Mouse (Mus musculus): Measurements from ENCODE around the gene Vwf. TPM values are rescaled to one million over a fixed set of nuclear protein-coding genes. Genes with fewer than 3 reads are reported as not detected.

Vwf gene
- polyA plus RNA-seq, 1 experiment, result 1.2 TPM

DNA sequence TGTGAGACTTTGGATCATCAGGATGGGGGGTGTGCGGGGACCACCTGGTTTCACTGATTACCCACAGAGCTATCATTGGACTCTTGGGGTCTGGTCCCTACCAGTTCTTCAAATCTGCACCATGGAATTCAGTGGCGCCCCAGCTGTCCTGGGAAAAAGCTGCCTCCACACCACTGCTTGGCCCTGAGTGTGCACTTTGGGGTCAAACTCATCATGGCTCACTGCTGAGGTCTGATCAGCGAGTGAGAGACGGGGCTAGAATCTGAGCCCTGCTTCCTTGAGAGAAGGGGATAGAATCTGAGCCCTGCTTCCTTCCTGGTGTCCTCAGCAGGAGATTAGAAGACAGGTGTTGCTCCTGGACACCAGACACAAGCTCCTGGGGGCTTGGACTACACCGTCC is 55.8 kb downstream of the Vwf start:
- Histone ChIP-seq H3K4me3 (no peak overlapping the region), H3K4me2 (ENCODE audit: low read depth) (peak overlapping the region; percentile 48), H3K79me2 (ENCODE audit: control insufficient read depth, insufficient read depth) (no peaks in the 10 kb centered on the region), H3ac (ENCODE audit: control insufficient read depth, insufficient read length) (no peak overlapping the region), H3K36me3 (ENCODE audit: control insufficient read depth, insufficient read depth) (no peaks in the 10 kb centered on the region), H3K27me3 (ENCODE audit: control insufficient read depth, insufficient read depth, insufficient read length) (peaks cover 6% of the 10 kb centered on the region)
- TF ChIP-seq E2F4 (IDR thresholded peaks at IDR 0.05; ENCODE audit: insufficient read depth) (no peak), MYOD1 (IDR thresholded peaks at IDR 0.05; ENCODE audit: control insufficient read depth in 1 of 3, insufficient read length in 2 of 3, low read depth in 2 of 3) (peak in 1 of 3 experiments; percentile 1)

DNA sequence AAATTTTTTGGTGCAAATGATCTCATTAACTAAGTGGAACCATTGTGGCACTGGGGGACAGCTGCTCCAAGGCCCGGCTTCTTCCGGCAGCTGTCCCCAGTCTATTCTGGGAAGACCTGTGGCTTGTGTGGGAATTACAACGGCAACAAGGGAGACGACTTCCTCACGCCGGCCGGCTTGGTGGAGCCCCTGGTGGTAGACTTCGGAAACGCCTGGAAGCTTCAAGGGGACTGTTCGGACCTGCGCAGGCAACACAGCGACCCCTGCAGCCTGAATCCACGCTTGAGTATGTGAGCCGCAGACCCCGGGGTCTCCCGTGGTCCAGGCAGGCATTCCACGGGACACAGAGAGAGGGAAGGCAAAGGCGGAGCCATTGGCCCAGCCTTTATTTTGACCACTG is 56.7 kb downstream of the Vwf start:
- no peak overlapping the region for H3ac ChIP-seq (ENCODE audit: control insufficient read depth, insufficient read length)
- H3K79me2 ChIP-seq (ENCODE audit: control insufficient read depth, insufficient read depth), result no peaks in the 10 kb centered on the region
- no peak for TF ChIP-seq REST (IDR thresholded peaks at IDR 0.05; ENCODE audit: insufficient read depth, insufficient read length)
- TF ChIP-seq POLR2AphosphoS2 (IDR thresholded peaks at IDR 0.05; ENCODE audit: insufficient read length, low read depth), result no peak
- TF ChIP-seq MAX (IDR thresholded peaks at IDR 0.05; ENCODE audit: low read depth), result no peak
- TF ChIP-seq E2F4 (IDR thresholded peaks at IDR 0.05; ENCODE audit: insufficient read depth), result no peak
- TF ChIP-seq TCF12 (IDR thresholded peaks at IDR 0.05; ENCODE audit: insufficient read depth, poor library complexity, severe bottlenecking), result peak; percentile 87
- peak; percentile 88 to 93 (median 88) for TF ChIP-seq MYOD1 (IDR thresholded peaks at IDR 0.05; ENCODE audit: control insufficient read depth in 1 of 3, insufficient read length in 2 of 3, low read depth in 2 of 3)
- no peak for TF ChIP-seq POLR2A (IDR thresholded peaks at IDR 0.05; ENCODE audit: insufficient read length, low read depth)
- TF ChIP-seq CEBPB (IDR thresholded peaks at IDR 0.05; ENCODE audit: insufficient read depth, poor library complexity, severe bottlenecking), result no peak
- TF ChIP-seq SRF (IDR thresholded peaks at IDR 0.05; ENCODE audit: control insufficient read depth, insufficient read length, low read depth), result no peak
- no peak for TF ChIP-seq USF1 (IDR thresholded peaks at IDR 0.05; ENCODE audit: low read depth)
- peak; percentile 57 for TF ChIP-seq TCF3 (IDR thresholded peaks at IDR 0.05; ENCODE audit: insufficient read length, low read depth)
- peak; percentile 79 to 99 (median 96) for TF ChIP-seq MYOG (IDR thresholded peaks at IDR 0.05; ENCODE audit: control insufficient read depth in 1 of 3, insufficient read depth in 1 of 3, insufficient read length in 2 of 3, low read depth in 2 of 3)
- H3K36me3 ChIP-seq (ENCODE audit: control insufficient read depth, insufficient read depth), result no peaks in the 10 kb centered on the region
- no peak overlapping the region for H3K4me3 ChIP-seq
- peaks cover 15% of the 10 kb centered on the region for H3K27me3 ChIP-seq (ENCODE audit: control insufficient read depth, insufficient read depth, insufficient read length)
- peak overlapping the region; percentile 48 for H3K4me2 ChIP-seq (ENCODE audit: low read depth)

DNA sequence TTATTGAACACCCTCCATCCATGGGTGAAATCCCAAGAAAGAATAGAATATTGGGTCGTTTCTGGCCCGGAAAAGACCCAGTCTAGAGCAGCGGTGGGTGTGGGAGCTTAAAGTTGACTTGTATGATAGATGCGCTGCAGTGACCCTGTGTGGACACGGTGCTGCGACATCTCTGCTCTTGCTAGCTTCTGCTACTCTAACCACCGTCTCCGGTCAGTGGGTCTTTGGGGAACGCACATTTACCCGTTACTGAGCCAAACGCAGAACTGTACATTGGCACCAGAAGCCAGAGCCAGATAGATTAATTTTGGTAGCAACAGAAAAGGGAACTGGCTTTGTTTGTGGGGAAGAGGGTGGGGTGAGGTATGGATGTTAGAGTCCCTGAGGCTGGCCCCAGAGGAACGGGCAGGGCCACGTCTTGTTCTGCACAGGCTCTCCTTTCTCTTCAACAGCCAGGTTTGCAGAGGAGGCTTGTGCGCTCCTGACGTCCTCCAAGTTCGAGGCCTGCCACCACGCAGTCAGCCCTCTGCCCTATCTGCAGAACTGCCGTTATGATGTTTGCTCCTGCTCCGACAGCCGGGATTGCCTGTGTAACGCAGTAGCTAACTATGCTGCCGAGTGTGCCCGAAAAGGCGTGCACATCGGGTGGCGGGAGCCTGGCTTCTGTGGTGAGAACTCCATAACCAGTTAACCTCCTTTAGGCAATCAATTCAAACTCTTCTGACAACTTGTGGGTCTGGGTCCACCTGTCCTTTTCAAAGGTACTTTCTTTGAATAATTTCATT is 57.3 kb downstream of the Vwf start:
- Histone ChIP-seq H3K79me2 (ENCODE audit: control insufficient read depth, insufficient read depth) (no peaks in the 10 kb centered on the region), H3K4me3 (no peak overlapping the region), H3K27me3 (ENCODE audit: control insufficient read depth, insufficient read depth, insufficient read length) (peaks cover 21% of the 10 kb centered on the region), H3K36me3 (ENCODE audit: control insufficient read depth, insufficient read depth) (no peaks in the 10 kb centered on the region), H3K4me2 (ENCODE audit: low read depth) (peak overlapping the region; percentile 35), H3ac (ENCODE audit: control insufficient read depth, insufficient read length) (no peak overlapping the region)
- TF ChIP-seq TCF3 (IDR thresholded peaks at IDR 0.05; ENCODE audit: insufficient read length, low read depth) (no peak), E2F4 (IDR thresholded peaks at IDR 0.05; ENCODE audit: insufficient read depth) (no peak)

DNA sequence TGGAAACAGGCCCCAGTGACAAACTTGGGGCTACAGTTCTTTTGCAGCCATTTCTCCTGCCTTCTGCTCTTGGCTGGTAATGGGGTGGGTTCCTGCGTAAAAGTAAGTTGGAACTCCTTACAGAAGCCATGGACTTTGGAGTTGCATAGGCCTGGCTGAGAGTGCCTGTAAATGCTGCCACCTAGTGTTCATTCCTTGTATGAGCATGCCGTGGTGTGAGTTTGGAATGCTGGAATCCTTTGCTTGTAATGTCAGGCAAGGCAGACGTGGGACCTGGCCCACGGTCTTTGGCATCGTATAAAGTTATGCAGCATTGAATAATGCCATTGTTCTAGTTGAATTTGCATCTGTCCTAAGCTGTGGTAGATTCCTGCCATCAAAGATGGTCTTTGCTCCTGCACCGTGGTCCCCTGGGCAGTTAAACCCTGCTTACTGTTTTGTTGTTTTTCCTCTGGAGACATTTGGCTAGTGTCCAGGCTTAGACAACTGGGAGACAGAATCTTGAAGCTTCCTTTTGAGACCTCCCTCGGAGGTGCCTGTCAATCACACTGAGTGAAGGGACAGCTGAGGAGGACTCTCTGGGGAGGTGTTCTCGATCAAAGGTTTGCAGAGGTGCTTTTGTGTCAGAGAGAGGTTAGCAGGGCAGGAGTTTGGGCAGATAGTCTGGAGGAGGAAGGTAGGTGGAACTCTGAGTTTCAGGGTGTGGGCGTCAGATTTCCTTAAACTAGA is 58.1 kb downstream of the Vwf start:
- no peak for TF ChIP-seq CEBPB (IDR thresholded peaks at IDR 0.05; ENCODE audit: insufficient read depth, poor library complexity, severe bottlenecking)
- TF ChIP-seq SRF (IDR thresholded peaks at IDR 0.05; ENCODE audit: control insufficient read depth, insufficient read length, low read depth), result peak; percentile 30
- peak in 2 of 3 experiments; percentile 49 to 71 for TF ChIP-seq MYOD1 (IDR thresholded peaks at IDR 0.05; ENCODE audit: control insufficient read depth in 1 of 3, insufficient read length in 2 of 3, low read depth in 2 of 3)
- no peak for TF ChIP-seq USF1 (IDR thresholded peaks at IDR 0.05; ENCODE audit: low read depth)

GRCm38 (mm10) chr6:125609025-125609424 is 62.5 kb downstream of the Vwf start:
- Histone ChIP-seq H3K36me3 (ENCODE audit: control insufficient read depth, insufficient read depth) (no peaks in the 10 kb centered on the region), H3K27me3 (ENCODE audit: control insufficient read depth, insufficient read depth, insufficient read length) (peaks cover 26% of the 10 kb centered on the region), H3K79me2 (ENCODE audit: control insufficient read depth, insufficient read depth) (no peaks in the 10 kb centered on the region), H3K4me2 (ENCODE audit: low read depth) (no peak overlapping the region), H3K4me3 (no peak overlapping the region), H3ac (ENCODE audit: control insufficient read depth, insufficient read length) (no peak overlapping the region)
- no peak for TF ChIP-seq TCF12 (IDR thresholded peaks at IDR 0.05; ENCODE audit: insufficient read depth, poor library complexity, severe bottlenecking)
- no peak for TF ChIP-seq MYOD1 (IDR thresholded peaks at IDR 0.05; ENCODE audit: control insufficient read depth in 1 of 3, insufficient read length in 2 of 3, low read depth in 2 of 3)
- no peak for TF ChIP-seq POLR2AphosphoS2 (IDR thresholded peaks at IDR 0.05; ENCODE audit: insufficient read length, low read depth)
- no peak for TF ChIP-seq CEBPB (IDR thresholded peaks at IDR 0.05; ENCODE audit: insufficient read depth, poor library complexity, severe bottlenecking)
- no peak for TF ChIP-seq MYOG (IDR thresholded peaks at IDR 0.05; ENCODE audit: control insufficient read depth in 1 of 3, insufficient read depth in 1 of 3, insufficient read length in 2 of 3, low read depth in 2 of 3)
- TF ChIP-seq REST (IDR thresholded peaks at IDR 0.05; ENCODE audit: insufficient read depth, insufficient read length), result no peak
- TF ChIP-seq E2F4 (IDR thresholded peaks at IDR 0.05; ENCODE audit: insufficient read depth), result no peak
- TF ChIP-seq TCF3 (IDR thresholded peaks at IDR 0.05; ENCODE audit: insufficient read length, low read depth), result no peak
- no peak for TF ChIP-seq MAX (IDR thresholded peaks at IDR 0.05; ENCODE audit: low read depth)
- TF ChIP-seq USF1 (IDR thresholded peaks at IDR 0.05; ENCODE audit: low read depth), result no peak
- TF ChIP-seq SRF (IDR thresholded peaks at IDR 0.05; ENCODE audit: control insufficient read depth, insufficient read length, low read depth), result no peak
- no peak for TF ChIP-seq POLR2A (IDR thresholded peaks at IDR 0.05; ENCODE audit: insufficient read length, low read depth)

More for the DNA sequence above, 58.1 kb downstream of the Vwf start:
- H3K4me3 ChIP-seq, result no peak overlapping the region
- peak overlapping the region; percentile 53 for H3K4me2 ChIP-seq (ENCODE audit: low read depth)
- no peaks in the 10 kb centered on the region for H3K79me2 ChIP-seq (ENCODE audit: control insufficient read depth, insufficient read depth)
- H3K36me3 ChIP-seq (ENCODE audit: control insufficient read depth, insufficient read depth), result no peaks in the 10 kb centered on the region
- H3ac ChIP-seq (ENCODE audit: control insufficient read depth, insufficient read length), result no peak overlapping the region
- peaks cover 23% of the 10 kb centered on the region for H3K27me3 ChIP-seq (ENCODE audit: control insufficient read depth, insufficient read depth, insufficient read length)

Data from myocyte (in vitro differentiated cells).